Mouse (Mus musculus): Measurements from ENCODE around the gene Dcaf8. TPM values are rescaled to one million over a fixed set of nuclear protein-coding genes. Genes with fewer than 3 reads are reported as not detected.

The Dcaf8 gene
- polyA plus RNA-seq, 1 experiment from 2014 or later: 162 TPM

- no peak for ATAC-seq
- TF ChIP-seq CTCF (IDR thresholded peaks at IDR 0.05): no peak
- ChIA-PET CTCF (interaction anchor here (1.4 kb wide), 1 partner anchor 109 kb away, joined by 4 read pairs; no protein-coding TSS in a partner anchor), POLR2A (interaction anchor here (0.7 kb wide), 1 partner anchor 17 kb away, joined by 3 read pairs; no protein-coding TSS in a partner anchor)
- no peaks in the 10 kb centered on the region for H3K27me3 ChIP-seq
- in situ Hi-C loops (cut with MboI; ENCODE audit: low pct_unique_long_range_greater_than_20kb): no loop called here
- no peak for DNase-seq (ENCODE audit: low read depth, low spot score)
Observed at GRCm38 (mm10) chr1:172200161-172200560, 52.3 kb downstream of the Dcaf8 start.

GRCm38 (mm10) chr1:172200871-172201447, 53.1 kb downstream of the Dcaf8 start:
- POLR2A ChIA-PET: interaction anchor here (0.7 to 0.9 kb wide), 2 partner anchors 9 to 17 kb away, joined by 3 read pairs; no protein-coding TSS in a partner anchor
- no peak for TF ChIP-seq CTCF (IDR thresholded peaks at IDR 0.05)
- no peak for ATAC-seq

DNA sequence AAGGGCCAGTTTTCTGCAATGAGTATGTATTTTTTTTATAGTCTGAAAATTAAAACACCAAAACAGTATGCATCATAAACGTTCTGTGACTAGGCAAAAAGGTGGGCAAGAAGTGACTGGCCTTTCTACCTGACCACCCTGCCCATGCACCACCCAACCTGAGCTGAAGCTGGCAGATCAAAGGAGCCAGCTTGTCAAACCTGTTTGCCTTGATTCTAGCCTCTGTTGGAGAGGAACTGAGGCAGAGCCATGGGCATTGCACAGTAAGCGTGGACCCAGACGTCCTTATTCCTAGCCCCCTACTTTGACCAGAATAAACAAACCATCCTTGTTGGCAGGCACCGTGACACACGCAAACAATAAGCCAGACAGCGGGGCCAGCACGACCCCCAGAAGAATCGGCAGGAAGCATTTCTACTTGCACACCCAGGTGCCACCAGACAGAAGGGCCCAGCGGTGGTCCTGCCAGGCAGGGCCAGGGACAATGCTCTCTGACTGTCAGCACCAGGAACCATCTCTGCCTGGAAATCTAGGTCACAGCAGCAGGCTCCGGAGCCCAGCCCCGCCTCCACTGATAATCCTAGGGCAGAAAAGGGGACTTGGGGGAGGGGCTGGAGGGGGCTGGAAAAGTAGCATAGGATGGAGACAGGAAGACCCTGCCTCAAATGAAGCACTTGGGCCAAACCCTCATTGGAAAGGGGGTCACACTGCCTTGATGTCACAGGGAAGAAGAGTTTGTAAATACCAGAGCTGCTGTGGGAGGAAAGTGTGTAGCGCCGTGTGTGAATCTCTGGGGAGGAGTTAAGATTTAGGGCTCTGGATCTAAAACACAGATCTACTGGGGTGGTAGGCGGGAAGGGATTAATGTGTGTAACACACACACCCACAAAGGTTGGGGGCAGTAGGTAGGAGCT, 54.3 kb downstream of the Dcaf8 start:
- in situ Hi-C loops (cut with MboI; ENCODE audit: low pct_unique_long_range_greater_than_20kb): no loop called here
- ChIA-PET POLR2A (interaction anchor here (0.5 to 2.9 kb wide), 7 partner anchors 8 to 109 kb away, joined by 3 to 19 read pairs (median 4); no protein-coding TSS in a partner anchor), CTCF (interaction anchor here (1.5 kb wide), 1 partner anchor 45 kb away, joined by 4 read pairs; no protein-coding TSS in a partner anchor)

More at GRCm38 (mm10) chr1:172200871-172201447, 53.1 kb downstream of the Dcaf8 start:
- no peaks in the 10 kb centered on the region for H3K27me3 ChIP-seq
- in situ Hi-C loops (cut with MboI; ENCODE audit: low pct_unique_long_range_greater_than_20kb): no loop called here
- DNase-seq (ENCODE audit: low read depth, low spot score): no peak
- CTCF ChIA-PET: interaction anchor here (1.4 kb wide), 1 partner anchor 108 kb away, joined by 4 read pairs; no protein-coding TSS in a partner anchor

DNA sequence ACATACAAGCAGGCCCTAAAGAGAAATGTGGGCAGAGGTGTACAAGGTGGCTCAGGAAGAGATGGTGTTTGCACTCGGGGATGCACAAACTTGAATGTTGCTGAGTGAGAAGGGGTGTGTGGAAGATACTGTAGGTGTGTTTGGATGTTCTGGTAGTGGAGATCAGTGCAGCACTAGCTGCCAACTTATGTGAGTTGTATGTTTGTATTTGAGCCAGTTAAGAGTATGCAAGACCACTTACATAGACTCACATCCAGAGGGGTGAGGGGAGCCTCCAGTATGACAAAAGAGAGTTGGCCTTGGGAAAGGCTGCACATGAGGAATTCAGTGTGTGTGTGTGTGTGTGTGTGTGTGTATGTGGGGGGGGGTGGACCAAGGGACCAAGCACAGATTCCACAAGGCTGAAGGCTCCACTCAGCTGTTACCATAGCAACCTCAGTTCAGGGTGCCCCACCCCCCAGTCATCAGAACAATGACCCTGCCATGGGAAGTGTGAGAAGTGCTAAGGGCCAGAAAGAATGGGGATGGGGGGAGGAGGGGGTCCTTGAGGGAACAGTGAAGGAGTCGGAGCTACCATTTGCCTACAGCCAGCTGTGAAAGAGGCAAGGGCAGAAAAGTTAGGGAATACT, 55.1 kb downstream of the Dcaf8 start:
- ATAC-seq: no peak
- ChIA-PET CTCF (interaction anchor here (0.8 to 2.1 kb wide), 4 partner anchors 38 to 105 kb away, joined by 4 to 8 read pairs (median 4); no protein-coding TSS in a partner anchor), POLR2A (interaction anchor here (0.5 to 2.9 kb wide), 9 partner anchors 9 to 108 kb away, joined by 3 to 19 read pairs (median 4); no protein-coding TSS in a partner anchor)
- H3K27me3 ChIP-seq: no peaks in the 10 kb centered on the region
- DNase-seq (ENCODE audit: low read depth, low spot score): no peak
- TF ChIP-seq CTCF (IDR thresholded peaks at IDR 0.05): no peak
- in situ Hi-C loops (cut with MboI; ENCODE audit: low pct_unique_long_range_greater_than_20kb): no loop called here

More for the DNA sequence above, 54.3 kb downstream of the Dcaf8 start:
- no peak for DNase-seq (ENCODE audit: low read depth, low spot score)
- no peaks in the 10 kb centered on the region for H3K27me3 ChIP-seq
- no peak for ATAC-seq
- TF ChIP-seq CTCF (IDR thresholded peaks at IDR 0.05): no peak

DNA sequence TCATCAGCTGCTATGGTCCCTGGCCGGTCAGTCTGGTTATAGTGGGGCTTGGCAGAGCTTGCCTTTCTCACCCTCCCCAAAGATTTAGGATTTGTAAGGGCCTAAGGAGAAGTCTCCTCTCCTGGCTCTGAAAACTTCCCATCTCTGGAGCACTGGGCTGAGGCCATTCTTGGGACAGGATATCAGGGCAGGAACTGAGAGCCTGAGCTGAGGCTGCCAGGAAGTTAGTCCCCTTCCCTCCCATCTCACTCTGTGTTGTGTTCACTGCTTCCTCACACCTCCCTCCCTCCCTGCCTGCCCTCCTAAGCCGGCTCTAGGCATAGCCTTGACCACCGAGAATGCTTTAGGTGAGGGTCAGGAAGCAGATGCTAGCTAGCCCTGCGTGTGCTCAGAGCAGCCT, 55.7 kb downstream of the Dcaf8 start:
- POLR2A ChIA-PET: interaction anchor here (0.6 to 2.9 kb wide), 8 partner anchors 9 to 108 kb away, joined by 3 to 19 read pairs (median 4); no protein-coding TSS in a partner anchor
- in situ Hi-C loops (cut with MboI; ENCODE audit: low pct_unique_long_range_greater_than_20kb): no loop called here
- ATAC-seq (no peak), DNase-seq (ENCODE audit: low read depth, low spot score) (no peak)
- no peak for TF ChIP-seq CTCF (IDR thresholded peaks at IDR 0.05)
- CTCF ChIA-PET: interaction anchor here (0.8 to 2.1 kb wide), 5 partner anchors 38 to 106 kb away, joined by 3 to 8 read pairs (median 4); no protein-coding TSS in a partner anchor
- no peaks in the 10 kb centered on the region for H3K27me3 ChIP-seq

DNA sequence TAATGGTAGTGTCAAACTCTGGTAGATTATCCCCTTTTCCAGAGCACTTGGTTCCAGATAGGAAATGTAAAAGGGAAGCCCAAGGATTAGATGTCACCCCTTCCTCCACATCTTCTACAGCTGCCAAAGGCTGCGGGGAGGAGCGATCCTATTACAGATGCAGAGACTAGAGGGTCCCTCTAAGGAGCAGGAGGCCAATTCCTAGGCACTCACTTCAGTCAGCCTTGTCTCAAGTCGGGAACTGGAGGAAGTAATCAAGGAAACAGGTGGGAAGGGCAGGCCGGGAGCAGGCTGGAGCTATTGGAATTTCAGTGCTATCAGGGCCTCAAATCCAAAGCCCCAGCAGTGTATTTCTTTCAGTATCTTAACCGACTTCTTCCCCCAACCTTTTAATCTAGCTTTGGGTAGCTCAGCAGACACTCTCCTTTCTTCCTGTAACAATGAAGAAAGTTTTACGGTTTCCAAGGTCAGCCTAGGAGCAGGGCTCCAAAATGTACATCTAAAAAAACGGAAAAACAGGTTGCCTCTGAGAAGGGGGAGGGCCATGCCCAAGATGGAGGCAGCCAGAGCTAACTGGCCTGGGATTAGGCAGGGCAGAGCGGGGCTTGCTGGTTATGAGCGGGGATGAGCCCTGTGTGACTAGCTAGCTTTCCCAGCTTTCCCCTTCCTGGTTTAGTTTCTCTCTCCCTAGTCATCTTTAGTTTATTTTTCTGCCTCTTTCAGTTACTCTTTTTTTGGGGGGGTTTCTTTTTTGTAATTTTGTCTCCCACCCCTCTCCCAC, 56.3 kb downstream of the Dcaf8 start:
- in situ Hi-C loops (cut with MboI; ENCODE audit: low pct_unique_long_range_greater_than_20kb): no loop called here
- ChIA-PET POLR2A (interaction anchor here (0.7 to 2.9 kb wide), 10 partner anchors 10 to 106 kb away, joined by 3 to 19 read pairs (median 4); partner anchors contain the start of gene Casq1), CTCF (interaction anchor here (1.0 to 2.1 kb wide), 5 partner anchors 37 to 105 kb away, joined by 3 to 8 read pairs (median 3); no protein-coding TSS in a partner anchor)
- ATAC-seq (no peak), DNase-seq (ENCODE audit: low read depth, low spot score) (no peak)
- no peak for TF ChIP-seq CTCF (IDR thresholded peaks at IDR 0.05)
- H3K27me3 ChIP-seq: no peaks in the 10 kb centered on the region

GRCm38 (mm10) chr1:172204814-172205740, 57.2 kb downstream of the Dcaf8 start:
- peak; percentile 68 for ATAC-seq
- TF ChIP-seq CTCF (IDR thresholded peaks at IDR 0.05): no peak
- H3K27me3 ChIP-seq: no peaks in the 10 kb centered on the region
- DNase-seq (ENCODE audit: low read depth, low spot score): no peak
- in situ Hi-C loops (cut with MboI; ENCODE audit: low pct_unique_long_range_greater_than_20kb): no loop called here
- ChIA-PET POLR2A (interaction anchor here (0.7 to 2.9 kb wide), 8 partner anchors 12 to 105 kb away, joined by 3 to 19 read pairs (median 4); partner anchors contain the start of gene Casq1), CTCF (interaction anchor here (0.9 to 2.5 kb wide), 8 partner anchors 12 to 62 kb away, joined by 3 to 11 read pairs (median 4); no protein-coding TSS in a partner anchor)

- in situ Hi-C loops (cut with MboI; ENCODE audit: low pct_unique_long_range_greater_than_20kb): no loop called here
- no peak for TF ChIP-seq CTCF (IDR thresholded peaks at IDR 0.05)
- ATAC-seq (peak; percentile 45), DNase-seq (ENCODE audit: low read depth, low spot score) (no peak)
- no peaks in the 10 kb centered on the region for H3K27me3 ChIP-seq
- ChIA-PET CTCF (interaction anchor here (0.9 to 2.5 kb wide), 4 partner anchors 12 to 37 kb away, joined by 3 to 11 read pairs (median 4); no protein-coding TSS in a partner anchor), POLR2A (interaction anchor here (0.7 to 2.1 kb wide), 7 partner anchors 12 to 83 kb away, joined by 3 to 7 read pairs (median 3); partner anchors contain the start of gene Casq1)
Observed at GRCm38 (mm10) chr1:172205741-172206087, 57.8 kb downstream of the Dcaf8 start.
